Mouse (Mus musculus) gastrocnemius, adult 18-20 months (tissue): ENCODE data around the gene Hao2. TPM values are rescaled to one million over a fixed set of nuclear protein-coding genes. Genes with fewer than 3 reads are reported as not detected.

Experiments used
- DNase-seq: peaks from one replicate; pipeline ENCODE4 v3.0.0; 2021; ENCODE audit warnings: low spot score
- long read RNA-seq, 2 experiments: library from polyadenylated mRNA; stranded (forward); transcript quantifications; one replicate each; pipeline ENCODE4 v2.0.0; 2021
- total RNA-seq, 2 experiments: library from RNA; stranded (reverse); gene quantifications; 2 replicates each; pipeline ENCODE4 v1.2.3; 2021

Hao2 gene
- total RNA-seq: under 1 TPM in 1 of 2 experiments, not detected in 1; 0.21 TPM
- long read RNA-seq, experiment 1: 0 reads
- long read RNA-seq, experiment 2: 0 reads

DNA sequence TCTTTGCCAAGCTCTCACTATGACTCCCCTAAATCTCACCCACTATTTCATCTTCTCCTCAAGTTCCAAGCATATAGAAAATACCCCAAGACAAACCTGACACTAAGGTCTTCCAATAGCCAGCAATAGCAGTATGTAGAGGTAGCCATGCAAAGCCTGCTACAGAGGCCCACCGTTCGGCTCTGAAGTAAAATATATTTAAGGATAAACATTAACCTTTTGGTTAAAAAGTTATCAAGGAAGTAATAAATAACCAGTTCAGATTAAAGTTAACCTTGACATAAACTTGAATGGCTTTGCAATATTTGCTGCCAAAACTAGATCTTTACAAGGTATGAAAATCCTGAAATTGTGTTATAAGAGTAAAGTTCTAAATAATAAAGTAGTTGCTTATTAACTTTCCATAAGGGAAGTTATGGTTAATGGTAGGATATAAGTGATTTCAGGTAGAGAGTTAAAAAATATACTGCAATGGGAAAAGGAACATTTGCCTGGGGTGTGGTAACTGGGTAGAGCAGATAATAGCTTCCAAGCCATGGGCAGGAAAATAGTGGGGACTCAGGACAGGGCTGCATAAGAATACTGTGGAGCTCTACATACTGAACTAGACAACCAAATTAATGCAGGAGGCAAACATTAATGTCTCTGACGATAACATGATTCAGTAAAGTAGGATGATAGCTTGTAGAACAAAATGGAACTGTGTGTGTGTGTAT is at the start of gene Hao2:
Hao2 (minus strand) TSS at position 183 of the 716 bp plus-strand sequence.
- no peak for DNase-seq

DNA sequence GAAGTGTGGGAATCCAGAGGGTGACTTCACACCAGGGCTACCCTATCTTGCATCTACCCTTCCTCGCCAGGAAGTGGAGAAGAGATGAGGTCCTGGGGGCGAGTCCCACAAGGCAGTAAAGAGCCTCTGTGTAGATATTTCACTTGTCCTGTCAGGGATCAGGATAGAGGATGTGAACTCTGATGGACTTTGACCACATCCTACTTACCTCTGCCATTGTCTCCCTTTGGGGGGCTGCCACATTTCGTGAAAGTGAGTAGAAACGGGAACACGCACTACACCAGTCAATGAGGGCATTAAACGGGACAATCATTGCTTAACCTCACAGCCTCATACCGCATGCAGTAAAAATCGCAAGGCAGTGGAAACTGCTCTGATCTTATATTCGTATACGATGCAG is 48.6 kb upstream of the Hao2 start:
- no peak for DNase-seq

DNA sequence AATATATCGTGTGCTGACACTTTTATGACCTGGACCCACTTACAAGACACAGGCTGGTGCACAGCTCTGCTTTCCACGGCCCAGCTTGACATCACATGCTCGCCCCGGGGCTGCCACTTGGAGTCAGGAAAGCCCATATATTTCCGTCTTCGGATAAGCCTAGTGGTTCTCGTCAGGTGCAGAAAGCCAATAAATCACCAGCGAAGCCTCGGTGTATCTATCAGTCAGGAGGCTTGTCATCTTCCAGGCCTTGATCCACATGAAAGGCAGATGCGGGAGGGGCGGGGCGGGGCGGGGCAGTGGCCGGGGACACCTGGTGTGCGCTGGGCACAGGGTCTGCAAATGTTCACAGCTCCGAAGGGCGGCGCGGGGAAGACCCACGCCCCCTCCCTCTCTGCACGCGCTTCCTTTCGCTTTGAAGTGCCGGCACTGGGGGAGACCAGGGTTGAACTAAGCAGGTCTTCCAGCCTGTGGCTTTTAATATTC is 48.1 kb upstream of the Hao2 start:
- DNase-seq: no peak

DNA sequence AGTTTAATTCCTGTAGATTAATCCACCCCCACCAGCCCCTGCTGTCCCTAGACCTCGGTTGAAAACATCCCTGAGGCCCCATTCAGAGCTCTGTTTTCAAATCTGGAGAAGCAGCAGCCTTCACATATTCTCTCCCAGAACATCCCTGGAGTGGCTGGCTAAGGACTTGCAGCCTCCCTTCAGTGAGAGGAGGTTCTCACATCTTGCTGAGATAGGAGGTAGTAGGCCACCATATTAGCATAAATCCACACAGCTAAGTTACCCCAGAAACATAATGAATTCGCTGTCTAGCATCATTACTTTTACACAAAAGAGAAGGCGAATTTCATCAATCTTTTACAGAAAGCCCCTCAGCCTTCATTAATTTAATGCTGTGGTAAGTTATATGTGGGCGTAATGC is 47.2 kb upstream of the Hao2 start:
- no peak for DNase-seq

DNA sequence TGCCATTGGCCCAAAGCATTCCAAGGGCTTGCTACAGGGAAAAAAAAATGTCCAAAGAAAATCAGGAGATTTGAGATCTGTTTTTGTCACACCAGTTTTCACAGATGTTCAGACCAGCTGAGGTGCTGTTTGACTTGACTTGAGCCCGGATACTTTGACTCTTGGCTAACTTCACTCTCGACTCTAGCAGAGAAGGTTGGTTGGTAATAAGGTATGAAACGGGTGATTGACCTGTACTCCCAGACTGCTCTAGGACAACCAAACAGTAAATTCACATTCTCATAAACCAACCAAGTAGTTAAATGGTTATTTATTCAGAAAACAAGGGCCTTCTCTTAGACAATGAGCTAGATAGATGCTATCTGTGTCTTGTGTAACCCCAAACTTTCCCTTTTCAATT is 43.4 kb upstream of the Hao2 start:
- no peak for DNase-seq

- DNase-seq: no peak
Observed at GRCm38 (mm10) chr3:98934601-98935000, 41.6 kb upstream of the Hao2 start.

DNA sequence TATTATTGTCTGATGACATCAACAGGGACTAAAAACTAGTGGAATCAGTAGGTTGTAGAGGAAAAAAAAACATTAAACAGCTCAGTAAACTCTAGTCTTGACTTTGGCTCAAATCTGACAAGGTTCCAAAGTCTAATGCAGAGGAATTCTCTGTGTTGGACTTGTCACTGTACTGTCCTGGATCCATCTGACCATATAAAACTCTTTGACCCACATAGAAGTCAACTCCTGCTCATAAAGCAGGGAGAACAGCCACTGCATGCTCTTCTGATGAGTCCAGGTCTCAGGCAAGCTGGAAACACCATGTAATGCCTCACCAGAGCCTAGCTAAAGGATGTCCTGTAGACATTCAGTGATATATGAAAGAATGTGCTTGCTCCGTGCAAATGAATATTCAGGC is 41.0 kb upstream of the Hao2 start:
- no peak for DNase-seq

DNA sequence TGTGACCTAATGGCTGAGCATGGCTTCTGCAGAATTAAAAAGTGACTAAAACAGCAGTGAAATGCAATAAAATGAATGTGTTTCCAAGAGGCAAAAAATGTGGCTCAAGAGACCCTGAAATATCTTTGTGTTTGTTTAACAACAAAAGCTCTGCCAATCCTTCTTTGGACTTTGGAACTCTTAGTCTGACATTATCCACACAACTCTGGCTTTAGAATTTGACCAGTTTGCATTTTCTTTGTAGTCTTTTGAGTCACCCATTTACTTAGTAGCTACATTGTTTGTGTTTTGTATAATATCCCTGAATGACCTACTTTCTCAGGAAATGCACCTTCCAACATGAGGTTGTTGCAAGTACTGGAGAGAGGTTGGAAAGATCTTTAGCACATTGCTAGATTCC is 39.4 kb upstream of the Hao2 start:
- DNase-seq: no peak

DNA sequence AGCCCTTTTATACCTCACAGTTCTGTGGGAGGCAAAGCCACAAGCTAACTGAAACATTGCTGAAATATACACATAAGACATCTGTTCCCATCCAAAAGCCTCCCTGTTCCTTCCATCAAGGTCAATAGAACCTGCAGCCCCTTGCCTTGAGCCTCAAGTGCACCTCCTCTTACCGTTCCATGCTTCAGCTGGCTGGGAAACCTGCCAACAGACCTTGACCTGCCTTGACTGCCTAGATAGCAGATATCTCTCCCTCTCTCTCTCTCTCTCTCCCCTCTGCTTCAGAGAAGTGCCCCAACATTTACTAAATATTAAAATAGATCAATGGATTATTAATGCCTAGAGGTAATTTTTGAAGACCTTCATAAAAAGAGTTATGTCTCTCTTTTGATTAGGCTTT is 38.8 kb upstream of the Hao2 start:
- no peak for DNase-seq

DNA sequence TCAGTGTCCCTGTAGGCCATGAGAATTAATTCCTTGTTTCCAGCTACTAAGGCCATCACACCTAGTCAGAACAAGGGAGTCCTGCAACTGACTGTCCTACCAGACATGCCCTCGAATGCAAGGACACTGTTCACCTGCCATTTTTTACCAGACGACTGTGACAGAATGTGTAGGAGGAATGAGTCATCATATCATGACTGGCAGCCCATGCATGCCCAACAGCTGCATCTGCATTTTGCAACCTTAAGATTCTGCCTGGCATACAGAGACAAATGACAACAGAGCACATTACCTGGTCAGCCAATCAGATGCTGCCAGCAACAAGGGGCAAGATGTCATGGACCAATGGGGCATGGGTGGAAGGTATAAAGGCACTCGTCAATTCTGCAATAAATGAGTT is 27.4 kb upstream of the Hao2 start:
- no peak for DNase-seq

DNA sequence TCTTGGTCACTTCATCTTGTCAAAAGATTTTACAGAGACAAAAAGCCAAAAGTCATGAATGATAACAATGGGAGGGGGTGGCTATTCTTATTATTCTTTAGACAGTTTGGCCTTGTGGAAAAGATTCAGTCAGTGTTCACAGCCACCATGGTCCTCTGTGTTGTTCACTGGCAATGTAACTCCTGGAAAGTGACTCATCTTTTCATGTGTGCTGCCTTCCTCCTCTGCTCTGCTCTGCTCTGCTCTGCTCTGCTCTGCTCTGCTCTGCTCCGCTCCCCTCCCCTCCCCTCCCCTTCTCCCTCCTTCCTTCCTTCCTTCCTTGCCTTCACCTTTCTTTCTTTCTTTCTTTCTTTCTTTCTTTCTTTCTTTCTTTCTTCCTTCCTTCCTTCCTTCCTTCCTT is 24.2 kb upstream of the Hao2 start:
- DNase-seq: no peak

GRCm38 (mm10) chr3:98916856-98917255 is 23.8 kb upstream of the Hao2 start:
- DNase-seq: no peak

GRCm38 (mm10) chr3:98915659-98916058 is 22.6 kb upstream of the Hao2 start:
- peak; percentile 47 for DNase-seq

DNA sequence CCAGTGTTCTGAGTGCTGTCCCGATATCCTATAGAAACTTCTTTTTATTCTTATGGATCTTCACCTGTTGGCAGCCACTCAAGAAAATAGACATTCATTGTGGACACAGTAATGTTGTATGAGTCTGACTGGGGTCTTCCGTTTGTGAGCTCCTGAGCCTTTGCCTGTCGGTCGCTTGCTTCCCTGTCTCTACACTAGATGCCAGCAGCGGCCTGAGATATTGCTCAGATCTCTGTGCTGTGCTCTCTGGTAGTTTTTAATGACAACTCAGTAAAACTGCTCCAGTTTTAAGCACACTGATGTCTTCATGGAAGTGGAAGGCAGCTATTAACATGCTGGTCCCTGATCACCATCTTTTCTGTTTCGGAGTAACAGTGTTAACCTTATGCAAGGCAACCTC is 20.6 kb upstream of the Hao2 start:
- no peak for DNase-seq

GRCm38 (mm10) chr3:98897606-98898005 is 4.6 kb upstream of the Hao2 start:
- DNase-seq: no peak

DNA sequence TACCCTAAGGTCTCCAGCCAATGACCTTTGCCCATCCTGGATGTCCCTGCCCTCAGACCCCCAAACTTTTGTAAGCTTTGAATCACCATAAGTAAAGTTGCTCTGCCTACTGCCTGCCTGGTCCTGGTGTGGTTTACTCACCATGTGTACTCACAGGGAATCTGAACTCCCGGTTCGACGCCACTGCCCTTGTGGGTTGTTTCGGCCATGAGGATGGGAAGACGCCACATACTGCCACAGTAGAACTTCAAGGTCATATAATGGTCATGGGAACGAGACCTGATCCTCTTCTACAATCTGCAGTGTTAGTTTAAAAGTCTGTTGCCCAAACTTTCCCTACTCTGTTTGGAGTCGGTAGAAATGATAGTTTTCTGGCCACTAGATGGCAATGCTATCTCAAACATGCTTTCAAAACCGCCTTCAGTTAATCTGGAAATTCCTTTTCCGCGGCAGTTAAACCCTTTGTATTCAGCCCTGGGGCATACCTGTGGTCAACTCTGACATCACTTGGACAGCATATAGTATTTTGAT is 2.1 kb upstream of the Hao2 start:
- no peak for DNase-seq

- DNase-seq: no peak
Observed at GRCm38 (mm10) chr3:98890430-98890829, 2.6 kb downstream of the Hao2 start.

DNA sequence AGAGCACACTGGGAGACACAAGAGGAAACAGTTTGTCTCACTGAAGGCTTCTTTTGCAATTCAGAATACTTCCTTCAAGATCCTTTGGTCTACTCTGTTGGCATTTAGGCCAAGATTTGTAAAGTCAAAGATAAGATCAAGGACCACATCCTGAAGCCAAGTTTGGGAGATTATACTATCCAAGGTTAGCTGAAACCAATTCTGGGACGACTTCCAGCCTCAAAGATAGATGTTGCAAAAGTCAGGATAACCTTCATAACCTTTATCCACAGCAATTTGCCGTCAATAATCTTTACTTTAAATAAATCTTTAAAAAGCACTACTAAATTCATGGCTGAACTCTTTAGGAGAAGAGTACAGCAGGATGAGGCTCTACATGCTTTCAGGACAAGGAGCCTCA is 4.8 kb downstream of the Hao2 start:
- DNase-seq: no peak

- DNase-seq: no peak
Observed at GRCm38 (mm10) chr3:98880831-98881230, 12.2 kb downstream of the Hao2 start.

DNA sequence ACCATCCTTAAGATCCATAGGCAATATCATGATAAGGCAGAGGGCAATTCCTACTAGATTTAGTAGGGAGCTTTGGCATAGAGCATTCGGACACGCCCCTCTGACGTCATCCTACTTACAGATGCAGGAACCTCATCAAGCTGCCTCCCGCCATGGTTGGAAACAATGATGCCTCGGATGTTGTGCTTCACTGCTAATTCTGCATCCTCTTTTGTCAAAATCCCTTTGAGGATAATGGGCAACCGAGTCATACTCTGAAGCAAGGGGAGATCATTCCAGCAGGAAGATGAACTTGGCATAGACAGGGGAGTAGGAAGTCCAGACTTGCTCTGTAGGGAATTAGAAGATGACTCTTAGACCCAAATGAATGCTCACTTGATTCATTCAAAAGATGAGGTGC is 12.8 kb downstream of the Hao2 start:
- DNase-seq: no peak

GRCm38 (mm10) chr3:98868219-98868618 is 24.8 kb downstream of the Hao2 start:
- no peak for DNase-seq

- DNase-seq: no peak
Observed at GRCm38 (mm10) chr3:98862800-98863199, 30.2 kb downstream of the Hao2 start.

- no peak for DNase-seq
Observed at GRCm38 (mm10) chr3:98859576-98859975, 33.5 kb downstream of the Hao2 start, which contains the start of gene Hsd3b1. TSS of gene Hsd3b1 (minus strand) at chr3:98859794.
